ENCODE assay signal across 21 mouse cellular contexts in genomic region chr4:56252375-56252774, GRCm38 (mm10).
DNase-seq lines count a peak whose midpoint lies in the region; ATAC-seq and TF ChIP-seq lines count a peak whose summit lies in the region.
"Had no signal": no experiment of that assay in that cellular context is flagged by ENCODE, and none has a peak within 500 bp of the region (broad histone marks: within the 10 kb centered on the region; RNA-seq: fewer than 3 reads in every experiment).

No protein-coding gene starts in this region.

- DNase-seq in embryo, embryonic 10 days (ENCODE audit: low spot score) = peak; percentile 15
- DNase-seq in embryo, embryonic 9.5 days (ENCODE audit: extremely low spot score) = no peak
- peak; percentile 9 for DNase-seq in kidney, adult 9 months
- DNase-seq in kidney, adult 18-20 months = no peak
- DNase-seq in lung, embryonic 14.5 days = peak; percentile 15
- no peak for DNase-seq in lung, postnatal 14 days
- peak; percentile 23 for DNase-seq in stomach, postnatal 0 days (ENCODE audit: low spot score)
- no peak for DNase-seq in cerebellum, postnatal 14 days
- DNase-seq: adrenal gland, adult 8-10 months; adrenal gland, postnatal 36 days; B cell, adult 2 months; cerebellum, adult 2 months; cerebellum, postnatal 10 days; gastrocnemius, postnatal 10 days had no signal

- H3K27ac ChIP-seq in lung, embryonic 14.5 days (ENCODE audit: low read depth) = no peak overlapping the region
- H3K27ac ChIP-seq in stomach, postnatal 0 days (replicated peaks) = no peak overlapping the region
- H3K27ac ChIP-seq: embryonic facial prominence, embryonic 13.5 days; forebrain, embryonic 12.5 days; hindbrain, embryonic 10.5 days had no signal

- H3K4me1 ChIP-seq in lung, embryonic 14.5 days (ENCODE audit: insufficient read depth) = no peaks in the 10 kb centered on the region
- no peaks in the 10 kb centered on the region for H3K4me1 ChIP-seq in stomach, postnatal 0 days (replicated peaks; ENCODE audit: control insufficient read depth, insufficient read depth)
- H3K4me1 ChIP-seq: embryonic facial prominence, embryonic 13.5 days; forebrain, embryonic 12.5 days; heart, embryonic 12.5 days; hindbrain, embryonic 10.5 days had no signal

- 5% methylated on average over 1 of the region's 1 CpGs for WGBS in lung, embryonic 14.5 days
- whole genome bisulfite sequencing in stomach, postnatal 0 days = 3% methylated on average over 1 of the region's 1 CpGs

- H3K4me3 ChIP-seq in lung, embryonic 14.5 days (ENCODE audit: low read depth, low read length) = no peak overlapping the region
- H3K4me3 ChIP-seq in stomach, postnatal 0 days (ENCODE audit: low read depth, low read length) = no peak overlapping the region
- H3K4me3 ChIP-seq: embryonic facial prominence, embryonic 13.5 days; forebrain, embryonic 12.5 days; heart, embryonic 12.5 days; hindbrain, embryonic 10.5 days had no signal

- ATAC-seq in lung, embryonic 14.5 days (ENCODE audit: insufficient read depth) = no peak
- ATAC-seq in stomach, postnatal 0 days (ENCODE audit: low FRiP score, low TSS enrichment) = peak; percentile 72
- ATAC-seq: CD4-positive, CD25-positive, alpha-beta regulatory T cell, adult 4 months; forebrain, embryonic 16.5 days had no signal

- TF ChIP-seq CTCF in lung, embryonic 14.5 days (IDR thresholded peaks at IDR 0.05; ENCODE audit: low read depth) = no peak
- TF ChIP-seq CTCF in stomach, postnatal 0 days (IDR thresholded peaks at IDR 0.05; ENCODE audit: low read depth) = no peak

- H3K9me3 ChIP-seq in lung, embryonic 14.5 days (ENCODE audit: low read depth, low read length) = no peaks in the 10 kb centered on the region
- no peaks in the 10 kb centered on the region for H3K9me3 ChIP-seq in stomach, postnatal 0 days (ENCODE audit: control insufficient read depth, low read length)
- H3K9me3 ChIP-seq: embryonic facial prominence, embryonic 13.5 days; forebrain, embryonic 12.5 days; heart, embryonic 12.5 days; hindbrain, embryonic 10.5 days had no signal

- no peaks in the 10 kb centered on the region for H3K27me3 ChIP-seq in lung, embryonic 14.5 days (ENCODE audit: insufficient read depth, low read length)
- no peaks in the 10 kb centered on the region for H3K27me3 ChIP-seq in stomach, postnatal 0 days (ENCODE audit: control insufficient read depth, insufficient read depth, low read length)
- H3K27me3 ChIP-seq: embryonic facial prominence, embryonic 13.5 days; forebrain, embryonic 12.5 days; heart, embryonic 12.5 days had no signal

- H3K36me3 ChIP-seq in lung, embryonic 14.5 days (ENCODE audit: insufficient read depth) = no peaks in the 10 kb centered on the region
- H3K36me3 ChIP-seq in stomach, postnatal 0 days (ENCODE audit: control insufficient read depth, insufficient read depth, low read length) = no peaks in the 10 kb centered on the region
- H3K36me3 ChIP-seq: embryonic facial prominence, embryonic 13.5 days; forebrain, embryonic 12.5 days; G1E; heart, embryonic 12.5 days; hindbrain, embryonic 10.5 days had no signal

- no peak overlapping the region for H3K4me2 ChIP-seq in lung, embryonic 14.5 days
- H3K4me2 ChIP-seq in stomach, postnatal 0 days (replicated peaks; ENCODE audit: low read depth) = no peak overlapping the region
- H3K4me2 ChIP-seq: embryonic facial prominence, embryonic 13.5 days; forebrain, embryonic 12.5 days; heart, embryonic 12.5 days had no signal

- H3K9ac ChIP-seq in lung, embryonic 14.5 days = no peak overlapping the region
- H3K9ac ChIP-seq in stomach, postnatal 0 days (ENCODE audit: low read length) = no peak overlapping the region
- H3K9ac ChIP-seq: embryonic facial prominence, embryonic 13.5 days; forebrain, embryonic 12.5 days; heart, embryonic 12.5 days had no signal

- no peak for TF ChIP-seq EP300 in stomach, postnatal 0 days (optimal IDR thresholded peaks at IDR 0.05)

Comparison
In these comparisons a context has a peak if more than half of its experiments do, and no peak if none do; other contexts are left out.
1. DNase-seq: peak in embryo, embryonic 10 days (single experiment), kidney, adult 9 months (single experiment), lung, embryonic 14.5 days (single experiment) and stomach, postnatal 0 days (single experiment); none in embryo, embryonic 9.5 days (single experiment), kidney, adult 18-20 months (single experiment), lung, postnatal 14 days (single experiment) and cerebellum, postnatal 14 days (0 of 2).